Mouse (Mus musculus) ES-Bruce4 (cell line): Measurements from ENCODE around the gene Slamf6. TPM values are rescaled to one million over a fixed set of nuclear protein-coding genes. Genes with fewer than 3 reads are reported as not detected.
"Not testable (repeated sequence)": the region's sequence is repeated elsewhere in the genome, so short reads cannot be mapped to it uniquely, and the experiment has no call there.

Experiments used
- H3K27ac ChIP-seq: 2 replicates; pipeline ENCODE4 v1.5.1; 2012; ENCODE audit warnings: low read length, inconsistent platforms; ENCODE audit not compliant: insufficient read depth
- H3K27me3 ChIP-seq: 2 replicates; pipeline ENCODE4 v1.6.1; 2012; ENCODE audit warnings: mild to moderate bottlenecking, low read length, inconsistent platforms; ENCODE audit not compliant: control insufficient read depth, poor library complexity, insufficient read depth, severe bottlenecking
- H3K36me3 ChIP-seq: 2 replicates; pipeline ENCODE4 v1.6.1; 2012; ENCODE audit warnings: inconsistent platforms, mild to moderate bottlenecking, low read length, moderate library complexity; ENCODE audit not compliant: control insufficient read depth, poor library complexity, insufficient read depth, severe bottlenecking
- H3K4me1 ChIP-seq: one replicate; pipeline ENCODE4 v1.8.1; 2011; ENCODE audit warnings: low read length; ENCODE audit not compliant: control insufficient read depth, insufficient read depth
- H3K4me3 ChIP-seq: 2 replicates; pipeline ENCODE4 v1.5.1; 2011; ENCODE audit warnings: low read depth, mild to moderate bottlenecking, low read length
- H3K9ac ChIP-seq: 2 replicates; pipeline ENCODE4 v1.6.1; 2012; ENCODE audit warnings: low read depth, mild to moderate bottlenecking, inconsistent platforms; ENCODE audit not compliant: poor library complexity, severe bottlenecking
- H3K9me3 ChIP-seq: replicated peaks from 2 replicates; pipeline ENCODE4 v1.6.1; 2012; ENCODE audit warnings: mild to moderate bottlenecking, low read length, inconsistent platforms; ENCODE audit not compliant: control insufficient read depth, poor library complexity, insufficient read depth, severe bottlenecking
- CTCF ChIP-seq: IDR thresholded peaks from one replicate; pipeline ENCODE4 v1.8.1; 2011; ENCODE audit warnings: low read depth, low read length
- EP300 ChIP-seq: IDR thresholded peaks from 2 replicates; pipeline ENCODE4 v1.6.1; 2011; ENCODE audit warnings: low read depth, low read length; ENCODE audit not compliant: insufficient read depth
- POLR2A ChIP-seq: IDR thresholded peaks from one replicate; pipeline ENCODE4 v1.8.1; 2011; ENCODE audit warnings: low read length; ENCODE audit not compliant: insufficient read depth
- polyA plus RNA-seq: library from polyadenylated mRNA; stranded (reverse); fragments of >200 nt; gene quantifications from 2 replicates; pipeline ENCODE4 v1.2.4, GENCODE M21; 2011; ENCODE audit warnings: low read depth; ENCODE audit not compliant: missing spikeins, insufficient read depth, insufficient read length

Slamf6 gene
- polyA plus RNA-seq, 1 experiment = not detected

DNA sequence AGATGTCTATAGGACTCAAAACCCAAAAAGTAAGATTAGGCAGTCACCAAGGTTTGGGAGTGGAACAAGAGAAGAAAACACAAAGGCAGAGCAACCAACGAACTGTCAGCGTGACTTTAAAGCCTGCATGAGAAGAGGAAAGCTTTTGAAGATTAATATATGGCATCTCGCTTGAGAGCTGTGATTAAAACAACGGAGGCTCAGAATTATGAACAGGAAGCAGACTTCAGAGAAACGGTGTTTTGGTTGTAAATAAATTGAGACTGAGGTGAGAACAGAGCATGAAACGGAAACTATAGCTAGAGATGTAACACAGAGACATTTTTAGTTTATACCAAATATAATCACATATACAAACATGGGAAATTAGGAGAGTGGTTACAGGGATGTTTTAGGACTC, 46.3 kb downstream of the Slamf6 start:
- H3K9ac ChIP-seq = no peak overlapping the region
- TF ChIP-seq CTCF (no peak), EP300 (no peak), POLR2A (no peak)
- H3K4me1 ChIP-seq = peaks cover 2% of the 10 kb centered on the region
- no peaks in the 10 kb centered on the region for H3K36me3 ChIP-seq
- H3K9me3 ChIP-seq = no peaks in the 10 kb centered on the region
- H3K27me3 ChIP-seq = no peaks in the 10 kb centered on the region
- no peak overlapping the region for H3K27ac ChIP-seq
- no peak overlapping the region for H3K4me3 ChIP-seq

DNA sequence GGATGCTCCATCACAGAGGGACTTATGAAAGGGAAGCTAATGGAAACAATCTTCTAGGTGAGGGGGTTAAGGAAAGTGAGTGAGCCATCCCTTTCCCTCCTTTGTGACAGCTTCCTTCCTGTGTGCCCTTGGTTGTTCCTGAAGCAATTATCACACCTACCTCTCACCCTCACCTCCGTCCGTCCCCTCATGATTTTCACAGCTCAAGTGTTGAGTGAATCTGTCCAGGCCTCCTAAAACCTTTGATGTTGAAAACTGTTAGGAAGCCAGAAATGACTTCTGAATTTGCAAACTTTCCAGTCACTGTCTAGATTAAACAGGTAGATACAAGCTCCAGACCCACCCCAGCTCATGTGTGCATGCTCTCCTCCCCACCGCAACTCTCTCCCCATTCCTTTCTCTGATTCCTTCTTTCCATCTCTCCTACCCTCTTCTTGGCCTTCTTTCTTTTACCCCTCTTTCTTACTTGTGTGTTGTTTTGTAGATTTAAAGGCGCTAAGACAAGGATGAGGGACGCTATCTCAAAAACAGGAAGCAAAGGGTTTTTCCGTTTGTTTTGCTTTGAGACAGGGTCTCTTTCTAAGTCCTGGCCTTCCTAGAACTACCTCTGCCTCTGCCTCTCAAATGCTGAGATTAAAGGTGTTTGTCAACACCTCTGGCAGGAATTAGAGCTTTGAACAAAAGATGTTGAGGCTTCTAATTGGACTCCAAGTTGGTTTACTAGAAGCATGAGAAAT, 48.9 kb downstream of the Slamf6 start:
- no peak overlapping the region for H3K27ac ChIP-seq
- H3K9ac ChIP-seq = no peak overlapping the region
- H3K4me3 ChIP-seq = no peak overlapping the region
- no peaks in the 10 kb centered on the region for H3K9me3 ChIP-seq
- no peaks in the 10 kb centered on the region for H3K27me3 ChIP-seq
- TF ChIP-seq EP300 = no peak
- TF ChIP-seq POLR2A = no peak
- TF ChIP-seq CTCF = no peak
- H3K4me1 ChIP-seq = peaks cover 2% of the 10 kb centered on the region
- H3K36me3 ChIP-seq = no peaks in the 10 kb centered on the region

DNA sequence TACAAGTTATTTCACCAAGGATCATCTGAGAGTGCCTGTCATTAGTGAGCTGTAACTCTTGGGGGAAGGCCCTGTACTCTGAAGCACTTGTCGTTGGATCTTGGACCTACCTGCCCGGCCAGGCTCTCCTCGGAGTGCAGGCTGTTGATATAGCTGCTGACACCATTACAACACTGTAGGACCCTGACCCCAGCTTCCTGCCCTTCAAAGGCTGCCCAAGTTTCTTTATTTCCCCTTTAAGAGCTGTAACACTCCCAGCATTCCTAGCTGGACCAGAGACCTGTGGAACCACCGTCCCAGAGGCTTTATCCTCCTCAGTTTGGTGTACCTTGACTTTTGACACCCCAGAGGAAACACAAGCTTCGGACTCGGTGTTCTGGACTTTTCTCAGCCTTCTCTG, 51.9 kb downstream of the Slamf6 start:
- H3K9me3 ChIP-seq = no peaks in the 10 kb centered on the region
- H3K27me3 ChIP-seq = no peaks in the 10 kb centered on the region
- no peak overlapping the region for H3K4me3 ChIP-seq
- no peak overlapping the region for H3K9ac ChIP-seq
- TF ChIP-seq EP300 (no peak), POLR2A (no peak), CTCF (no peak)
- peaks cover 2% of the 10 kb centered on the region for H3K4me1 ChIP-seq
- H3K36me3 ChIP-seq = no peaks in the 10 kb centered on the region
- H3K27ac ChIP-seq = no peak overlapping the region

DNA sequence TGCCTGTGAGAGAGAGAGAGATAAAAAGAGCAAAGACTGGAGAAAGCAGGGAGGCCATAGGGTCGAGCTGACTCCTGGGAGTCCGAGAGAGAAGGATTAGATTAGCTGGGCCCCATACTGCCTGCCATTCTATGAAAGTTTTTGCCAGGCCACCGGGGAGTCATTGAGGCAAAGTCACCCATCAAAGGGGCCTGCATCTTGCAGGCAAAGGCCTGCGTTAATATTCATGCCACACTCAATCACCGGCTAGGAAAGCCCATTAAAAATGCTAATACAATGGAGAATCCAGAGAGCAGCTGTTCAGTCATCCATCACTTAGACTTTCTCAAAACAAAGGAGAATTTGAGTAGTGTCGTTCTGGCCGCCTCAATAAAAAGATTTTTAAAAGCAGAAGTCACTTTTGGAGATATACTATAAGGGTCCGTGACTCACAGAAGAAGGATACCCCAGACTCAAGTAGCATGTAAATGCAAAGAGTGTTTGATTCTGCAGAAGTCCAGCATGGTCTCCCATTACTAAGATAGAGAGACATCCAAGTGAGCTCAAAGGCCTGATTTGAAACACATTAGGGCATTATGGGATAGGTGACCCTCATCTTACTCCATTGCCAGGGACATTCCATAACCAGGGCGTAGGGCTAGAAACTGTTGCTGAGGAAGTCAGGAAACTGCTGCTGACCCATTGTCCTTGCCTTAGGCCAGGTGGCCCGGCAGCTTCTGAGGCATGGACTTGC, 53.7 kb downstream of the Slamf6 start:
- Histone ChIP-seq H3K9me3 (no peaks in the 10 kb centered on the region), H3K4me1 (peaks cover 2% of the 10 kb centered on the region), H3K9ac (no peak overlapping the region), H3K36me3 (no peaks in the 10 kb centered on the region), H3K27me3 (no peaks in the 10 kb centered on the region), H3K27ac (no peak overlapping the region), H3K4me3 (no peak overlapping the region)
- TF ChIP-seq CTCF = no peak
- no peak for TF ChIP-seq POLR2A
- TF ChIP-seq EP300 = no peak

DNA sequence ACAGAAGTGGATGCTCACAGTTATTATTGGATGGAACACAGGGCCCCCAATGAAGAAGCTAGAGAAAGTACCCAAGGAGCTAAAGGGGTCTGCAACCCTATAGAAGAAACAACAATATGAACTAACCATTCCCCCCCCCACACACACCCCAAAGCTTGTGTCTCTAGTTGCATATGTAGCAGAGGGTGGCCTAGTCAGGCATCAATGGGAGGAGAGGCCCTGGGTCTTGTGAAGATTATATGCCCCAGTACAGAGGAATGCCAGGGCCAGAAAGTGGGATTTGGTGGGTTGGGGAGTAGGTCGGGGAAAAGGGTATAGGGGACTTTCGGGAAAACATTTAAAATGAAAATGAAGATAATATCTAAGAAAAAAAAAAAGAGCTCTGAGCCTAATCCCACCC, 57.0 kb downstream of the Slamf6 start:
- not testable (repeated sequence) for H3K36me3 ChIP-seq, H3K9ac ChIP-seq, H3K4me1 ChIP-seq, H3K27ac ChIP-seq, H3K4me3 ChIP-seq, H3K9me3 ChIP-seq, H3K27me3 ChIP-seq

DNA sequence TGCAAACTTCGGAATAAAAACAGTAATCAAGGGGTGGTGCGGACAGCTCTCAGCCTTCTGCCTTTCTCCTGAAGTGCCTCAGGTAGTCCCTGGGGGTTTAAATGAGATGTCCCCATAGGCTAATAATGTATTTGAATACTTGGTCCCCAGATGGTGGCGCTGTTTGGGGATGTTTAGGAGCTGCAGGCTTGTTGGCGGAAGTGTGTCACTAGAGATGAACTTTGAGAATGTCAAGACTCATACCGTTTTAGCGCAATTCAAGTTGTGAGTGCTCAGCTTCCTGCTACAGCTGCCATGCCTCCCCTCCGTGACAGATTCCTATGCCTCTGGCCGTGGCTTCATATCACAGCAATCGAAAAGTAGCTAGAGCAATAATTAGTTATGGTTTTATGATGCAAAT, 58.1 kb downstream of the Slamf6 start:
- H3K9ac ChIP-seq = no peak overlapping the region
- H3K4me1 ChIP-seq = peaks cover 2% of the 10 kb centered on the region
- no peak for TF ChIP-seq EP300
- TF ChIP-seq POLR2A = no peak
- TF ChIP-seq CTCF = no peak
- no peaks in the 10 kb centered on the region for H3K36me3 ChIP-seq
- no peak overlapping the region for H3K4me3 ChIP-seq
- H3K27me3 ChIP-seq = no peaks in the 10 kb centered on the region
- H3K9me3 ChIP-seq = no peaks in the 10 kb centered on the region
- no peak overlapping the region for H3K27ac ChIP-seq
